Mouse (Mus musculus): ENCODE data around the gene D330020A13Rik. TPM values are rescaled to one million over a fixed set of nuclear protein-coding genes. Genes with fewer than 3 reads are reported as not detected.

Gene D330020A13Rik
- polyA plus RNA-seq, 2 experiments, result 0.34 to 0.55 TPM

DNA sequence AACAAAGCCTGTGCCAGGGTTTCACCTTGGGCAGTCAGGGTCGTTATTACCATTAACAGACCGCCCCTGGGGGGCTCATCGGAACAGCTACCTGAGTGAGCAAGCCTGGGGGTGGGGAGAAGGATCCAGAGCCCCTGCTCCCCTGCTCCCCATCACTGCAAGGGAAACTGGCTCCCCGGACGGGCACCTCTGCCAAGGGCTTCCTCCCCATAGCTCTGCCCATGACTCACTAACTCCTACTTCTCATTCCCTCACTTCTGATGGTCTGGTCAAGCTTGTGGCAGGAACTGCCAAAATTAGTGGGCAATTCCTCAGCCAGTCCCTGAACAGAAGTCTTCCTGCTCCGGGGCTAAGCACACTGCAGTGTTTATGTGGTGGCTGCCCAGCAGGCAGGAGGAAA, 18.9 kb upstream of the D330020A13Rik start:
- Histone ChIP-seq H3K9me3 (ENCODE audit: control insufficient read depth, low read length) (no peaks in the 10 kb centered on the region), H3K4me2 (replicated peaks; ENCODE audit: low read depth, low read length, severe bottlenecking) (no peak overlapping the region), H3K27me3 (ENCODE audit: control insufficient read depth, insufficient read depth, low read length) (no peaks in the 10 kb centered on the region), H3K4me3 (replicated peaks; ENCODE audit: low read length) (no peak overlapping the region), H3K9ac (ENCODE audit: low read depth, low read length, severe bottlenecking) (no peak overlapping the region), H3K4me1 (ENCODE audit: control insufficient read depth, insufficient read depth, low read length) (no peaks in the 10 kb centered on the region), H3K36me3 (ENCODE audit: control insufficient read depth, insufficient read depth, low read length) (no peaks in the 10 kb centered on the region), H3K27ac (replicated peaks; ENCODE audit: low read depth, low read length) (0 out of 2 replicates have a peak overlapping the region, but pooled peaks have one; percentile 41)
- DNase-seq (ENCODE audit: low spot score) (no peak), ATAC-seq (ENCODE audit: low FRiP score, low read depth) (peak; percentile 38; the same call in 1 of the 2 replicates)
- WGBS, result 61% methylated on average over 6 of the region's 6 CpGs
- no peak for TF ChIP-seq POLR2A (IDR thresholded peaks at IDR 0.05; ENCODE audit: borderline replicate concordance, extremely low read depth, insufficient read depth, insufficient read length)

DNA sequence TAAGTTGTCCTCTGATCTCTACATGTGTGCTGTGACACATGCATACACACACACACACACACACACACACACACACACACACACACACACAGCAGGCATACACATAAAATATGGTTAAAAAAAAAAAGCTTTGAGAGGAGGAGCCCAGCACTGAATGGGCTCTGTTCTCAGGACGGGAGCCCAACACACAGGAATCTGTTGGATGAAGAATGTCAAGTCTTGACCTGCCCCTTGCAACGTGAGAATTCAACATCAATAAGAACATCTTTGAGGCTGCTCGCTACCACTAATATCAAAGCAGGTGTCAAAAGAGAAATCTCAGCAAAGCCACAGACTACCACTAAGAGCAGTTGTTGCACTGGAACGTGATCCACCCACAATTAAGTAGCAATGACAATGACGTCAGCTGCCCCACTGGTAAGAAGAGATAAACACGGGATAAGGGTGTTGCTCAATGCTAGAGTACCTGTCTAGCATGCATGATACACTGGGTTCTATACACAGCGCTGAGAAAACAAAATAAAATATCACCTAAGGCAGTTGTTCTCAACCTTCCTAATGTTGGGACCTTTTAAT, 17.2 kb upstream of the D330020A13Rik start:
- Histone ChIP-seq H3K36me3 (ENCODE audit: control insufficient read depth, insufficient read depth, low read length) (no peaks in the 10 kb centered on the region), H3K27ac (replicated peaks; ENCODE audit: low read depth, low read length) (no peak overlapping the region), H3K9me3 (ENCODE audit: control insufficient read depth, low read length) (no peaks in the 10 kb centered on the region), H3K9ac (ENCODE audit: low read depth, low read length, severe bottlenecking) (no peak overlapping the region), H3K4me2 (replicated peaks; ENCODE audit: low read depth, low read length, severe bottlenecking) (no peak overlapping the region), H3K27me3 (ENCODE audit: control insufficient read depth, insufficient read depth, low read length) (no peaks in the 10 kb centered on the region), H3K4me1 (ENCODE audit: control insufficient read depth, insufficient read depth, low read length) (no peaks in the 10 kb centered on the region), H3K4me3 (replicated peaks; ENCODE audit: low read length) (no peak overlapping the region)
- DNase-seq (ENCODE audit: low spot score), result no peak
- 68% methylated on average over 7 of the region's 7 CpGs for WGBS
- ATAC-seq (ENCODE audit: low FRiP score, low read depth), result no peak
- no peak for TF ChIP-seq POLR2A (IDR thresholded peaks at IDR 0.05; ENCODE audit: borderline replicate concordance, extremely low read depth, insufficient read depth, insufficient read length)

DNA sequence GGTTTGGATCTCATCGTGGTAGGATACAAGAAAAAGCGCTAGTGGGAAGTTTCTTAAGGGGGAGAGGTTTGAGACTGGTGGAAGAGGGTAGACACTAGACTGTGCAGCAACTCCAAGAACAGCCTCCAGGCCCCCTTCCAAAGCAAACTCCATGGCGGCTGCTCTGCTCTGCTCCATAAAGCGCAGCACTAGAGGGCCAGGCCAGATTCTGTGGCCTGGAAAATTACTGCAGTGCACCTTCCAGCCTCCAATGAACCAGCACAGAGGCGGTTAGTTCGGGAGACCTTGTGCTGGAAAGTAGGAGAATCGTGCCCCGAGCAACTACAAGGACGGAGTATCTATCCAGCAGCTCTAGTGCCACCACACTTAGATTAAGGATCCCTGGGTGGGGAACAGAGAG, 6.9 kb upstream of the D330020A13Rik start:
- no peak for DNase-seq (ENCODE audit: low spot score)
- H3K36me3 ChIP-seq (ENCODE audit: control insufficient read depth, insufficient read depth, low read length), result no peaks in the 10 kb centered on the region
- no peak overlapping the region for H3K4me2 ChIP-seq (replicated peaks; ENCODE audit: low read depth, low read length, severe bottlenecking)
- no peaks in the 10 kb centered on the region for H3K4me1 ChIP-seq (ENCODE audit: control insufficient read depth, insufficient read depth, low read length)
- no peak for TF ChIP-seq POLR2A (IDR thresholded peaks at IDR 0.05; ENCODE audit: borderline replicate concordance, extremely low read depth, insufficient read depth, insufficient read length)
- H3K4me3 ChIP-seq (replicated peaks; ENCODE audit: low read length), result no peak overlapping the region
- H3K27ac ChIP-seq (replicated peaks; ENCODE audit: low read depth, low read length), result no peak overlapping the region
- no peak for ATAC-seq (ENCODE audit: low FRiP score, low read depth)
- no peaks in the 10 kb centered on the region for H3K9me3 ChIP-seq (ENCODE audit: control insufficient read depth, low read length)
- WGBS, result 86% methylated on average over 9 of the region's 9 CpGs
- H3K9ac ChIP-seq (ENCODE audit: low read depth, low read length, severe bottlenecking), result no peak overlapping the region
- no peaks in the 10 kb centered on the region for H3K27me3 ChIP-seq (ENCODE audit: control insufficient read depth, insufficient read depth, low read length)

DNA sequence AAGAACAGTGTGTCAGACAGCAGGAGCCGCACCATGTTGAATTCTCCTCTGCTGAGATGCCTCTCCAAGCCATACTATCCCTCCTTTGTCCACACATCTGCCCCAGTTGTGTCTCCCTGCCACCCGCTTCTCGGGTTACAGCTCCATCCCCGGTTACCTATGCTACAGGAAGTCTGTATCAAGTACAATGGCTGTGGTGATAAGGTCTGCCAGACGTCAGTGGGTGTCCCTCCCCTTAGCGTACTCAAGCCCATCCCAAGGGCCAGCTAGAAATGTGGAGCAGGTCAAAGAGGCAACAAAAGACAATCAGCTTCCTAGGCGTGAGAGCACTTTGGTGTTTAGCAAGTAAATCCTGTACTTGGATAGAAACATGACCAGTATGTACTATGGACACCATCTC, 5.6 kb upstream of the D330020A13Rik start:
- WGBS, result 44% methylated on average over 7 of the region's 7 CpGs
- peaks cover 7% of the 10 kb centered on the region; the same call in 1 of the 2 replicates for H3K27me3 ChIP-seq (ENCODE audit: control insufficient read depth, insufficient read depth, low read length)
- no peaks in the 10 kb centered on the region for H3K9me3 ChIP-seq (ENCODE audit: control insufficient read depth, low read length)
- H3K4me1 ChIP-seq (ENCODE audit: control insufficient read depth, insufficient read depth, low read length), result no peaks in the 10 kb centered on the region
- no peak overlapping the region for H3K4me2 ChIP-seq (replicated peaks; ENCODE audit: low read depth, low read length, severe bottlenecking)
- H3K9ac ChIP-seq (ENCODE audit: low read depth, low read length, severe bottlenecking), result no peak overlapping the region
- H3K27ac ChIP-seq (replicated peaks; ENCODE audit: low read depth, low read length), result no peak overlapping the region
- DNase-seq (ENCODE audit: low spot score) (no peak), ATAC-seq (ENCODE audit: low FRiP score, low read depth) (no peak)
- no peak overlapping the region for H3K4me3 ChIP-seq (replicated peaks; ENCODE audit: low read length)
- TF ChIP-seq POLR2A (IDR thresholded peaks at IDR 0.05; ENCODE audit: borderline replicate concordance, extremely low read depth, insufficient read depth, insufficient read length), result no peak
- no peaks in the 10 kb centered on the region for H3K36me3 ChIP-seq (ENCODE audit: control insufficient read depth, insufficient read depth, low read length)

DNA sequence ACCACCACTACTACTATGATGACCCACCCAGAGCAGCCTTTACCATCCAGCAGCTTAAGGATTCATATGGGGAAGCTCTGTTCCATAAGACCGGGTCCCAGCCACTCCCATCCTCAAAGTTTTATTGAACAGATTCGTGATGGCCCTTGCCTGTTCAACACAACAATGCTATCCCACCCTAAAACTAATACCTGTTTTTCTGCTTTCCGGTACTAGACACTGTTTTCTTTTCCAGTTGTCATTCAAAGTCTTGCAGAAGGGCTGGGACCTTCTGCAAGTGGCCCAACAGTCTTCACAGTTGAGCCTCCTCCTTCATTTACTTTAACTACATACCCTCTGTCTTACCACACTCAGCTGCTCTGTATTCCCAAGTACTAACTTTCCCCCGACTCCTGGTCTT, 4.7 kb upstream of the D330020A13Rik start:
- Histone ChIP-seq H3K4me3 (replicated peaks; ENCODE audit: low read length) (no peak overlapping the region), H3K36me3 (ENCODE audit: control insufficient read depth, insufficient read depth, low read length) (no peaks in the 10 kb centered on the region), H3K9ac (ENCODE audit: low read depth, low read length, severe bottlenecking) (no peak overlapping the region), H3K9me3 (ENCODE audit: control insufficient read depth, low read length) (no peaks in the 10 kb centered on the region), H3K4me1 (ENCODE audit: control insufficient read depth, insufficient read depth, low read length) (no peaks in the 10 kb centered on the region), H3K27me3 (ENCODE audit: control insufficient read depth, insufficient read depth, low read length) (peaks cover 9% of the 10 kb centered on the region; the same call in 1 of the 2 replicates), H3K27ac (replicated peaks; ENCODE audit: low read depth, low read length) (no peak overlapping the region), H3K4me2 (replicated peaks; ENCODE audit: low read depth, low read length, severe bottlenecking) (no peak overlapping the region)
- ATAC-seq (ENCODE audit: low FRiP score, low read depth), result no peak
- WGBS, result 82% methylated on average over 4 of the region's 4 CpGs
- DNase-seq (ENCODE audit: low spot score), result no peak
- no peak for TF ChIP-seq POLR2A (IDR thresholded peaks at IDR 0.05; ENCODE audit: borderline replicate concordance, extremely low read depth, insufficient read depth, insufficient read length)
